Mouse (Mus musculus): ENCODE data around the gene Etv5. TPM values are rescaled to one million over a fixed set of nuclear protein-coding genes. Genes with fewer than 3 reads are reported as not detected.
"Not testable (repeated sequence)": the region's sequence is repeated elsewhere in the genome, so short reads cannot be mapped to it uniquely, and the experiment has no call there.

The Etv5 gene
- polyA plus RNA-seq, 1 experiment from 2014 or later, result 242 TPM

DNA sequence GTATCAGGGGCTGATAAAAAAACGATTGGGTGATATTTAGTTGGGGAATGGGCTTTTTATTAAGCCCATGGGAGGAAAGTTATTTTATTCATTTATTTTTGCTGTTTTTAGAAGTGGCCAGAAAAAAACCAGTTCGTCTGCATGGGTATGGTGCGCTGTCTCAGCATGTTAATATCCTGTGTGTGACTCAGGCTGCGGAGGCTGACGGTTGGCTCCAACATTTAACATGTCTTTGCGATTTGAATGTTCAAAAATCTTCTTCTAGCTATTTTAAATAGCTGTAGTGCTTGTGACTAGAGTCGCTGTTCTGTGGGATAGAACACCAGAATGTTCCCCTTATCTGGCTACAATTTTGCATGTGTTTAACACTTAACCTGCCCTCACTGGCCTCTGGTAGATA lies 73.5 kb downstream of the Etv5 start:
- no peak for DNase-seq
- no peak overlapping the region for H3K4me3 ChIP-seq (ENCODE audit: low read depth, low read length)
- no peak overlapping the region for H3K9ac ChIP-seq
- ATAC-seq (ENCODE audit: insufficient read depth), result no peak
- WGBS, result 79% methylated on average over 7 of the region's 7 CpGs
- no peaks in the 10 kb centered on the region for H3K4me1 ChIP-seq (ENCODE audit: insufficient read depth)
- no peaks in the 10 kb centered on the region for H3K9me3 ChIP-seq (ENCODE audit: low read depth, low read length)
- no peaks in the 10 kb centered on the region for H3K27me3 ChIP-seq (ENCODE audit: insufficient read depth, low read length)
- H3K4me2 ChIP-seq, result no peak overlapping the region
- no peak overlapping the region for H3K27ac ChIP-seq (ENCODE audit: low read depth)
- H3K36me3 ChIP-seq (ENCODE audit: insufficient read depth), result no peaks in the 10 kb centered on the region
- TF ChIP-seq CTCF (IDR thresholded peaks at IDR 0.05; ENCODE audit: low read depth), result no peak

DNA sequence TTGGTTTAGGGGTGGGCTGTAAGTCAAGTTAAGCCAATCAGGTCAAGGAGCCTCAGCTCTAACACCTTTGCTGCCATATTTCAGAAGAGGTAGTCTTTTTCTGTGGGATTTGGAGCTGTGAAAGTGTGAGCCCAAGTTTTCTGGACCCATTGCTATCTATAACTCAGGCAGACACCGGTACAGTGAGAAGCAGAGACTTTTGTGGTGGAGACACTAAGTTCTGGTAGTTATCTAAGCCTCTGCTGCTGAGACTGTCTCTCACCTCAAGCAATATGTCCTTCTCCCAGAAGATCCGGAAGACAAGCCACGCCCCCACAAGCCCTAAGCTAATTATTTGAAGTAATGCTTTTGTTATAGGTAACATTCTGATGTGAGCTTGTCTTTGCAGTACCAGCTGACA lies 73.9 kb downstream of the Etv5 start:
- no peak overlapping the region for H3K27ac ChIP-seq (ENCODE audit: low read depth)
- ATAC-seq (ENCODE audit: insufficient read depth) (no peak), DNase-seq (no peak)
- H3K4me3 ChIP-seq (ENCODE audit: low read depth, low read length), result no peak overlapping the region
- no peaks in the 10 kb centered on the region for H3K27me3 ChIP-seq (ENCODE audit: insufficient read depth, low read length)
- no peak overlapping the region for H3K9ac ChIP-seq
- H3K36me3 ChIP-seq (ENCODE audit: insufficient read depth), result no peaks in the 10 kb centered on the region
- WGBS, result 57% methylated on average over 3 of the region's 3 CpGs
- H3K4me1 ChIP-seq (ENCODE audit: insufficient read depth), result no peaks in the 10 kb centered on the region
- H3K9me3 ChIP-seq (ENCODE audit: low read depth, low read length), result no peaks in the 10 kb centered on the region
- TF ChIP-seq CTCF (IDR thresholded peaks at IDR 0.05; ENCODE audit: low read depth), result no peak
- no peak overlapping the region for H3K4me2 ChIP-seq

DNA sequence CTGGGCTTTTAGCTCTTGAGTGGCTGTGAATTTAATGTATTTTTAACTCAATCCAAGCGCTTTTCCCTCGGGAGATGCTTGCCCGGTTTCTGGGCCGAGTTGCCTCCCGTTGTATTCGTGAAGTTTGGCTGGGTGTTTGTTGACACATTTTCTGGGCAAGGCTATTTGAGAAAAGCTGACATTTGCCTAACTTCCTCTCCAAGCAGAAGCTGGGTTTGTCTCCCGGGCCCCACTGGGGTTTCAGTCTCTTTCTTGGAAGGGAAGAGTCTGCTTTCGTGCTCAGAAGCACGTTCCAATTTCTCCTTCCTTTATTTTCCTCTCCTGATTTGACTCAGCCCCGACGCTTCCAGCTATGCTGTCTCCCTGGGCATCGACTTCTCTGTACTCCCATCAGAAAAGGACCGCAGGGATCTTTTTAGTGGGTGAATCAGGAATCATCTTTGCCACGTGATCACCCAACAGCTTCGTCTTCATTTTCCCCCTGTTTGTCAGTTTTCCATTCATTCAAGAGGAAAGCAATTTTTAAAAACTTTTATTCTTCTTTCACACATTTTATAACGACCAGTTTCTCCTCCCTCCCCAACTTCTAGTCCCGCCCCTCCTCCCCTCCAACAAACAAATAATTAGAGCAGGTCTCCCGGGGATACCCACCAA lies 80.7 kb downstream of the Etv5 start:
- Histone ChIP-seq H3K9ac (peak overlapping the region; percentile 20; the same call in 1 of the 2 replicates), H3K4me3 (ENCODE audit: low read depth, low read length) (no peak overlapping the region), H3K4me2 (peak overlapping the region; percentile 48), H3K27me3 (ENCODE audit: insufficient read depth, low read length) (no peaks in the 10 kb centered on the region), H3K27ac (ENCODE audit: low read depth) (peak overlapping the region; percentile 15; the same call in 1 of the 2 replicates), H3K36me3 (ENCODE audit: insufficient read depth) (no peaks in the 10 kb centered on the region), H3K9me3 (ENCODE audit: low read depth, low read length) (no peaks in the 10 kb centered on the region), H3K4me1 (ENCODE audit: insufficient read depth) (no peaks in the 10 kb centered on the region)
- 11% methylated on average over 18 of the region's 18 CpGs for WGBS
- no peak for TF ChIP-seq CTCF (IDR thresholded peaks at IDR 0.05; ENCODE audit: low read depth)
- DNase-seq (peak; percentile 55), ATAC-seq (ENCODE audit: insufficient read depth) (no peak)

DNA sequence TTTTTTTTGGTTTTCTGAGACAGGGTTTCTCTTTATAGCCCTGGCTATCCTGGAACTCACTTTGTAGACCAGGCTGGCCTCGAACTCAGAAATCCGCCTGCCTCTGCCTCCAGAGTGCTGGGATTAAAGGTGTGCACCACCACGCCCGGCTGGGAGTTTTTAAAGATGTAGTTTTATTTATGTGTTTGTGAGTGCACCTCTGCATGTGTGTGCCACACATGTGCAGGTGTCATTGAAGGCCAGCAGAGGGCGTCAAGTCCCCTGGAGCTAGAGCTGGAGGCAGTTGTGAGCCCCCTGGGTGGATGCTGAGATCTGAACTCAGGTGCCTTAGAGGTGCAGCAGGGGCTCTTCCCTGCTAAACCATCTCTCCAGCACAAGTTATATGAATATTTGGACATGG lies 85.3 kb downstream of the Etv5 start:
- not testable (repeated sequence) for ATAC-seq (ENCODE audit: insufficient read depth)

DNA sequence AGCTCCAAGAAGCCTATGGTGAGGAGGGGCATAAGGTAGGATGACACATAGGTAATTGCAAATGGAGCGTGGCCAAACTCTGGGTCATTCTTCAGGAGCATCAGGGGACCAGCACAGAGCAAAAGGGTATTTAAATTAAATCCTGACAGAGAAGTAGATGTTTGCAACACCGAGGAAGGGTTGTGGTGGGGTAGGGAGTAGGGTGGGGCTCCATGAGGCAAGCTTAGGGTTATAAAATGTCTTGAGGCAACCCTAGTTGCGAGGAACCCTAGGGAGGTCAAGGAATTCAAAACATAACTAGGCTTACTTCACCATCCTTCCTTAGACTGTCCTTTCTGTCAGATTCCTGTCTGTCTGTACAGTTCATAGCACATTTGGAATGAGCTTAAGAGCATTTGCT lies 85.9 kb downstream of the Etv5 start:
- Histone ChIP-seq H3K4me1 (ENCODE audit: insufficient read depth) (no peaks in the 10 kb centered on the region), H3K27me3 (ENCODE audit: insufficient read depth, low read length) (no peaks in the 10 kb centered on the region), H3K27ac (ENCODE audit: low read depth) (no peak overlapping the region), H3K36me3 (ENCODE audit: insufficient read depth) (no peaks in the 10 kb centered on the region), H3K4me3 (ENCODE audit: low read depth, low read length) (no peak overlapping the region), H3K4me2 (no peak overlapping the region), H3K9me3 (ENCODE audit: low read depth, low read length) (no peaks in the 10 kb centered on the region), H3K9ac (no peak overlapping the region)
- ATAC-seq (ENCODE audit: insufficient read depth) (no peak), DNase-seq (no peak)
- no peak for TF ChIP-seq CTCF (IDR thresholded peaks at IDR 0.05; ENCODE audit: low read depth)
- WGBS, result 77% methylated on average over 3 of the region's 3 CpGs

More for the DNA sequence above, 85.3 kb downstream of the Etv5 start:
- H3K9me3 ChIP-seq (ENCODE audit: low read depth, low read length); H3K4me3 ChIP-seq (ENCODE audit: low read depth, low read length); H3K4me1 ChIP-seq (ENCODE audit: insufficient read depth); H3K9ac ChIP-seq; H3K27me3 ChIP-seq (ENCODE audit: insufficient read depth, low read length); H3K27ac ChIP-seq (ENCODE audit: low read depth); DNase-seq; H3K36me3 ChIP-seq (ENCODE audit: insufficient read depth); H3K4me2 ChIP-seq: not testable (repeated sequence)
- WGBS, result 84% methylated on average over 5 of the region's 5 CpGs
- TF ChIP-seq CTCF (IDR thresholded peaks at IDR 0.05; ENCODE audit: low read depth), result 0 out of 2 replicates have a peak, but pooled peaks have one; percentile 24

DNA sequence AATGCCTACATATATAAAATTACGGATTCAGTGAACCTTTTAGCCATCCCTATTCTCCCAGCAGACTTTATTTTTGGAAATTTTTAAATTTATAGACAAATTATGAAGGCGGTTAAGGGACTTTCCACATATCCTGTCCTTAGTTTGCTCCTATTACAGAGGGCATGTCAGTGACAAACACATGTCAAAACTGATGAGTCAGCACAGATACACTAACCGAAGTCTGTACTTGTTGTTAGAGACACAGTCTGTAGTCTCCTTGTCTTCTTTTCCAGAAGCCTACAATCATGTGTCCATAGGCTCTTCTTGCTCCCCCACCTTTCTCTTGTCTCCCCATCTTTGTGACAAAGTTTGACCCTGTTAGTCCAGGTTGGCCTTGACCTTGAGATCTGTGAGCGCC lies 88.3 kb downstream of the Etv5 start:
- ATAC-seq (ENCODE audit: insufficient read depth) (no peak), DNase-seq (no peak)
- Histone ChIP-seq H3K4me1 (ENCODE audit: insufficient read depth) (no peaks in the 10 kb centered on the region), H3K4me3 (ENCODE audit: low read depth, low read length) (no peak overlapping the region), H3K27ac (ENCODE audit: low read depth) (no peak overlapping the region), H3K36me3 (ENCODE audit: insufficient read depth) (no peaks in the 10 kb centered on the region), H3K9ac (no peak overlapping the region), H3K9me3 (ENCODE audit: low read depth, low read length) (no peaks in the 10 kb centered on the region), H3K27me3 (ENCODE audit: insufficient read depth, low read length) (no peaks in the 10 kb centered on the region), H3K4me2 (no peak overlapping the region)
- 90% methylated on average over 4 of the region's 4 CpGs for WGBS
- TF ChIP-seq CTCF (IDR thresholded peaks at IDR 0.05; ENCODE audit: low read depth), result no peak

DNA sequence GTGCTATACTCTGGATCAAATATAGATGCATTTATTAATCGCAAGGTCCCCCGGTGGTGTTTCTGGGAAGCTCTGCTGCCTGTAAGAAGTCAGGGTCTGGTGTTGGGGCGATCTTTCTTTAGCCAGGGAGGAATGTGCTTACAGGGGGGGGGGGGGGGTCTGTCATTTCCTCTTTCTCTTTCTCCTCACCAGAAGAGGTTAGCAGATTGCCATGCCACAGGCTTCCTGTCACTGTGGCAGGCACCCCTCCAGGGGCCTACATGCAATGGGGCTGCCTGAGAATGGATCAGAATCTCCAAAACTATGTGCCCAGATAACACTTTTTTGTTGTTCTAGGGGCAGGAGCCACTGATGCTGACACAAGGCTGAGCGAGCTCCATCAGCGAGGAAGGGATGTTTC lies 89.7 kb downstream of the Etv5 start:
- H3K27ac ChIP-seq (ENCODE audit: low read depth), result no peak overlapping the region

More for the DNA sequence above, 89.7 kb downstream of the Etv5 start:
- Histone ChIP-seq H3K9me3 (ENCODE audit: low read depth, low read length) (no peaks in the 10 kb centered on the region), H3K9ac (no peak overlapping the region), H3K4me1 (ENCODE audit: insufficient read depth) (no peaks in the 10 kb centered on the region), H3K27me3 (ENCODE audit: insufficient read depth, low read length) (no peaks in the 10 kb centered on the region), H3K36me3 (ENCODE audit: insufficient read depth) (no peaks in the 10 kb centered on the region), H3K4me2 (no peak overlapping the region), H3K4me3 (ENCODE audit: low read depth, low read length) (no peak overlapping the region)
- no peak for DNase-seq
- TF ChIP-seq CTCF (IDR thresholded peaks at IDR 0.05; ENCODE audit: low read depth), result no peak
- no peak for ATAC-seq (ENCODE audit: insufficient read depth)
- WGBS, result 73% methylated on average over 5 of the region's 5 CpGs
